Mouse (Mus musculus): ENCODE data around the gene Tmem221. TPM values are rescaled to one million over a fixed set of nuclear protein-coding genes. Genes with fewer than 3 reads are reported as not detected.
A peak's percentile ranks its signal among the peaks of the same experiment; 100 is the strongest.
"Not testable (repeated sequence)": the region's sequence is repeated elsewhere in the genome, so short reads cannot be mapped to it uniquely, and the experiment has no call there.

Tmem221 gene
- polyA plus RNA-seq, 1 experiment from 2014 or later: 0.32 TPM

DNA sequence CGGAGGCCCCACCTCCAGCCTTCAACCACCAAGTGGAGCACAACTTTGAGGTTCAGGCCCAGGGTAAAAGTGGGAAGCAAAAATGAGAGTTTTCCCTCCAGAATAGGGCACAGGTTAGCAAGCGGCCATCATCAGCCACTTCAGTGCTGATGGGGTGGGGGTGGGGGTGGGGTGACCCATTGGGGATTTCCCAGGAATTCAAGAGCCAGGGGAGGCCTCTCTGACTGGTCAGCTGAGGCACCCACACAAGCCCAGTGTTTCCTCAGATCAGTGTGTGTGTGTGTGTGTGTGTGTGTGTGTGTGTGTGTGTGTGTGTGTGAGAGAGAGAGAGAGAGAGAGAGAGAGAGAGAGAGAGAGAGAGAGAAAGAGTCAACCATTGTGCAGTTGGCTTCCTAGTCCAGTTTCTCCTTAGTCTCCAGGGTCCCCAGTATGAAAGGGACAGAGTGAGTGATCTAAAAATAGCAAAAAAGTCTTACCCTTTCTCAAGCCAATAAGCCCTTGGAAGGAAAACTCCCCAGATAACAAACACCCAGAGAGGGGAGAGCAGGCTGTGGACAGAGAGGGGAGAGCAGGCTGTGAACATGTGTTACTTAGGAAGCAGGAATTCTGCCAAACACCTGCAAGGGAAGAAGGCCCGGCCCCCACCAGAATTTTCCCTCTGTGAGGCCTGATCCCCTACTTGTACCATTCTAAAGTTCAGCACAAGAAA lies 31.4 kb downstream of the Tmem221 start:
- H3K27me3 ChIP-seq (ENCODE audit: control insufficient read depth, insufficient read depth, low read length): peaks cover 36% of the 10 kb centered on the region
- DNase-seq (ENCODE audit: low spot score) (no peak), ATAC-seq (ENCODE audit: low FRiP score) (no peak)
- H3K4me2 ChIP-seq (replicated peaks): no peak overlapping the region
- H3K9ac ChIP-seq: no peak overlapping the region
- no peak overlapping the region for H3K4me3 ChIP-seq (replicated peaks; ENCODE audit: low read length)
- H3K27ac ChIP-seq: no peak overlapping the region
- H3K36me3 ChIP-seq (replicated peaks; ENCODE audit: control insufficient read depth, insufficient read depth): no peaks in the 10 kb centered on the region
- H3K4me1 ChIP-seq (replicated peaks; ENCODE audit: control insufficient read depth, insufficient read depth, low read length): no peaks in the 10 kb centered on the region
- WGBS: 49% methylated on average over 3 of the region's 3 CpGs
- no peaks in the 10 kb centered on the region for H3K9me3 ChIP-seq (ENCODE audit: control insufficient read depth, low read length)

GRCm38 (mm10) chr8:71526272-71526671 lies 32.4 kb downstream of the Tmem221 start:
- peaks cover 36% of the 10 kb centered on the region for H3K27me3 ChIP-seq (ENCODE audit: control insufficient read depth, insufficient read depth, low read length)
- WGBS: 4% methylated on average over 6 of the region's 6 CpGs

DNA sequence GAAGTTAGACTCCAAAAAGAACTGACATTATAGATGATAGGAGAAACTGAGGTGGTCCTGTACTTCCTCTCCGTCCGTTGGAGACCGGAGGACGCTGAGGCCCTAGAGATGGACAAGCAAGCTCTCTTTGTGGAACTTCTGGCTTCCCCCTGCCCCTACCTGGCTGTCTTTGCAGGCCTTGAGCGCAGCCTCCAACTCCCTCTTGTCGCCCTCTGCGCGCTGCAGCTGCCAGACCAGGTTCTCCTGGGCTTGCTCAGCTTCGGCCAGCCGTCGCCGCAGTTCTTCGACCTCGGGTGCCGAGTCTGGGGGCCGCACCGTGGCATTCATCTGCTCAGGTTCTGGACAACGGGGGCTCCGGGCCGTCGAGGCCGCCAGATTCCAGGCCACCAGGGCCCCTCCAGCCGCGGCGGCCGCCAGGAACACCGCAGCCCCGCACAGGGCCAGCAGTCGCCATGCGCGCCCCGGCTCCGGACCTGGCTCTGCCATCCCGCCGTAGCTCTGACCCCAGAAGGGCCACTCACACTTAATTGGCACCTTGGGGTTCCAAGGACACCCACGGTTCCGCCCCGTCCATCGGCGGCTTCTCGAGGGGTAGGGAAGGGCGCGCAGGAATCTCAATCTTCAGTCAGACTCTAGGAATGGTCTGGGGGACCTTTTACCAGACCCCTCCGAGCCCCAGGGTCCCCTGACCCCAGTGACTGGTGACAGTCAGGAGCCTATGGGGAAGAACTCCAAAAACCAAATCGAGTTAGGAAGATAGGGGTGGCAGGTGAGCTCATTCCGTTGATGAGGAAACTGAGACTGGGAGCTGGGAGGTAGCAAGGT lies 33.2 kb downstream of the Tmem221 start, which contains the start of gene Ccdc194:
Ccdc194 (minus strand) TSS at position 486 of the 825 bp plus-strand sequence.
- Histone ChIP-seq H3K4me2 (replicated peaks) (0 out of 2 replicates have a peak within 1 kb of the TSS, but pooled peaks have one; percentile 5), H3K4me3 (replicated peaks; ENCODE audit: low read length) (no peak within 1 kb of the TSS), H3K4me1 (replicated peaks; ENCODE audit: control insufficient read depth, insufficient read depth, low read length) (no peaks in the 10 kb centered on the region), H3K27ac (no peak within 1 kb of the TSS), H3K36me3 (replicated peaks; ENCODE audit: control insufficient read depth, insufficient read depth) (no peaks in the 10 kb centered on the region), H3K9ac (no peak within 1 kb of the TSS), H3K9me3 (ENCODE audit: control insufficient read depth, low read length) (no peaks in the 10 kb centered on the region), H3K27me3 (ENCODE audit: control insufficient read depth, insufficient read depth, low read length) (peaks cover 40% of the 10 kb centered on the region)
- WGBS: 7% methylated on average over 46 of the region's 46 CpGs
- DNase-seq (ENCODE audit: low spot score): no peak
- no peak for ATAC-seq (ENCODE audit: low FRiP score)

More at GRCm38 (mm10) chr8:71526272-71526671, 32.4 kb downstream of the Tmem221 start:
- Histone ChIP-seq H3K4me1 (replicated peaks; ENCODE audit: control insufficient read depth, insufficient read depth, low read length) (no peaks in the 10 kb centered on the region), H3K4me2 (replicated peaks) (no peak overlapping the region), H3K36me3 (replicated peaks; ENCODE audit: control insufficient read depth, insufficient read depth) (no peaks in the 10 kb centered on the region), H3K9me3 (ENCODE audit: control insufficient read depth, low read length) (no peaks in the 10 kb centered on the region), H3K27ac (no peak overlapping the region), H3K4me3 (replicated peaks; ENCODE audit: low read length) (no peak overlapping the region), H3K9ac (no peak overlapping the region)
- DNase-seq (ENCODE audit: low spot score) (no peak), ATAC-seq (ENCODE audit: low FRiP score) (no peak)

GRCm38 (mm10) chr8:71521634-71522033 lies 37.0 kb downstream of the Tmem221 start:
- no peak overlapping the region for H3K4me3 ChIP-seq (replicated peaks; ENCODE audit: low read length)
- ATAC-seq (ENCODE audit: low FRiP score) (peak; percentile 83), DNase-seq (ENCODE audit: low spot score) (peak; percentile 90)
- no peaks in the 10 kb centered on the region for H3K9me3 ChIP-seq (ENCODE audit: control insufficient read depth, low read length)
- no peak overlapping the region for H3K27ac ChIP-seq
- WGBS: 3% methylated on average over 17 of the region's 17 CpGs
- H3K4me2 ChIP-seq (replicated peaks): 0 out of 2 replicates have a peak overlapping the region, but pooled peaks have one; percentile 15
- peaks cover 34% of the 10 kb centered on the region for H3K27me3 ChIP-seq (ENCODE audit: control insufficient read depth, insufficient read depth, low read length)
- no peak overlapping the region for H3K9ac ChIP-seq
- H3K36me3 ChIP-seq (replicated peaks; ENCODE audit: control insufficient read depth, insufficient read depth): no peaks in the 10 kb centered on the region
- no peaks in the 10 kb centered on the region for H3K4me1 ChIP-seq (replicated peaks; ENCODE audit: control insufficient read depth, insufficient read depth, low read length)

DNA sequence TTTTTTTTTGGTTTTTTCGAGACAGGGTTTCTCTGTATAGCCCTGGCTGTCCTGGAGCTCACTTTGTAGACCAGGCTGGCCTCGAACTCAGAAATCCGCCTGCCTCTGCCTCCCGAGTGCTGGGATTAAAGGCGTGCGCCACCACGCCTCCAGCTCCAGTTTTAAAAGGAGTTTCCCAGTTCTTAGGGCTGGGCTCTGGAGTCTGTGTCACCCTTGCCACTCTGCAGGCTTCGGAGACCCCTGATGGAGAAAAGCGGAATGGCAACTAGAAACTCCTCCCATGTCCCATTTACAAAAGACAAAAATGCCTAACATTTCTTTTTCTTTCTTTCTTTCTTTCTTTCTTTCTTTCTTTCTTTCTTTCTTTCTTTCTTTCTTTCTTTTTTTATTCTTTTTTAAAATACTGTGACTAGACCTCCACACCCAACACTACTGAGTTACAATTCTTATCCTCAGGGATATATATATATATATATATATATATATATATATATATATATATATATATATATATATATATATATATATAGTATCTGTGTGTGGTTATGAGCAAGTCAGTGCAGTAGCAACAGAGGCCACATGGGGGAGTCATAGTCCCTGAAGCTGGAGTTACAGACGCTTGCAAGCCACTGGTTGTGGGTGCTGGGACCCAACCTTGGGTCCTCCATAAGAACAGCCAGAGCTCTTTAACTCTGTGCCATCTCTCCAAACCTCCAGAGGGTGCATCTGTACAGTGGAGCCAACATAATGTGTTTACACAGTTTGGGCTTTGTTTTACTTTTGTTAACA lies 39.4 kb downstream of the Tmem221 start:
- not testable (repeated sequence) for H3K4me1 ChIP-seq (replicated peaks; ENCODE audit: control insufficient read depth, insufficient read depth, low read length); H3K4me3 ChIP-seq (replicated peaks; ENCODE audit: low read length); H3K4me2 ChIP-seq (replicated peaks); H3K36me3 ChIP-seq (replicated peaks; ENCODE audit: control insufficient read depth, insufficient read depth); H3K9ac ChIP-seq; ATAC-seq (ENCODE audit: low FRiP score); H3K27ac ChIP-seq; H3K9me3 ChIP-seq (ENCODE audit: control insufficient read depth, low read length)
- DNase-seq (ENCODE audit: low spot score): peak; percentile 79
- 41% methylated on average over 9 of the region's 10 CpGs for WGBS
- H3K27me3 ChIP-seq (ENCODE audit: control insufficient read depth, insufficient read depth, low read length): peaks cover 11% of the 10 kb centered on the region; the same call in 1 of the 2 replicates

- Histone ChIP-seq H3K27ac (no peak overlapping the region), H3K9ac (no peak overlapping the region), H3K9me3 (ENCODE audit: control insufficient read depth, low read length) (no peaks in the 10 kb centered on the region), H3K36me3 (replicated peaks; ENCODE audit: control insufficient read depth, insufficient read depth) (no peaks in the 10 kb centered on the region), H3K4me1 (replicated peaks; ENCODE audit: control insufficient read depth, insufficient read depth, low read length) (no peaks in the 10 kb centered on the region), H3K4me3 (replicated peaks; ENCODE audit: low read length) (no peak overlapping the region), H3K27me3 (ENCODE audit: control insufficient read depth, insufficient read depth, low read length) (0 out of 2 replicates have a peak, but pooled peaks cover 4% of the 10 kb centered on the region), H3K4me2 (replicated peaks) (no peak overlapping the region)
- no peak for ATAC-seq (ENCODE audit: low FRiP score)
- no peak for DNase-seq (ENCODE audit: low spot score)
- 10% methylated on average over 6 of the region's 6 CpGs for WGBS
These were observed 41.9 kb downstream of the Tmem221 start for GRCm38 (mm10) chr8:71516786-71517185.

GRCm38 (mm10) chr8:71515043-71515442 lies 43.6 kb downstream of the Tmem221 start:
- 70% methylated on average over 5 of the region's 5 CpGs for WGBS
- ATAC-seq (ENCODE audit: low FRiP score): no peak

GRCm38 (mm10) chr8:71513018-71513754 lies 45.5 kb downstream of the Tmem221 start:
- Histone ChIP-seq H3K4me1 (replicated peaks; ENCODE audit: control insufficient read depth, insufficient read depth, low read length) (0 out of 2 replicates have a peak, but pooled peaks cover under 1% of the 10 kb centered on the region), H3K9ac (no peak overlapping the region), H3K27me3 (ENCODE audit: control insufficient read depth, insufficient read depth, low read length) (peaks cover 17% of the 10 kb centered on the region), H3K4me2 (replicated peaks) (no peak overlapping the region), H3K36me3 (replicated peaks; ENCODE audit: control insufficient read depth, insufficient read depth) (no peaks in the 10 kb centered on the region), H3K9me3 (ENCODE audit: control insufficient read depth, low read length) (no peaks in the 10 kb centered on the region), H3K27ac (no peak overlapping the region), H3K4me3 (replicated peaks; ENCODE audit: low read length) (no peak overlapping the region)
- 74% methylated on average over 15 of the region's 15 CpGs for WGBS
- DNase-seq (ENCODE audit: low spot score) (no peak), ATAC-seq (ENCODE audit: low FRiP score) (no peak)

More at GRCm38 (mm10) chr8:71515043-71515442, 43.6 kb downstream of the Tmem221 start:
- no peak for DNase-seq (ENCODE audit: low spot score)
- H3K4me3 ChIP-seq (replicated peaks; ENCODE audit: low read length): no peak overlapping the region
- H3K27ac ChIP-seq: no peak overlapping the region
- no peaks in the 10 kb centered on the region for H3K9me3 ChIP-seq (ENCODE audit: control insufficient read depth, low read length)
- 0 out of 2 replicates have a peak, but pooled peaks cover 2% of the 10 kb centered on the region for H3K27me3 ChIP-seq (ENCODE audit: control insufficient read depth, insufficient read depth, low read length)
- H3K4me1 ChIP-seq (replicated peaks; ENCODE audit: control insufficient read depth, insufficient read depth, low read length): no peaks in the 10 kb centered on the region
- no peak overlapping the region for H3K9ac ChIP-seq
- no peak overlapping the region for H3K4me2 ChIP-seq (replicated peaks)
- H3K36me3 ChIP-seq (replicated peaks; ENCODE audit: control insufficient read depth, insufficient read depth): no peaks in the 10 kb centered on the region
